Mouse (Mus musculus) large intestine, adult 2 months (tissue): Measurements from ENCODE around the gene Schip1. TPM values are rescaled to one million over a fixed set of nuclear protein-coding genes. Genes with fewer than 3 reads are reported as not detected.

Source experiments
- DNase-seq: peaks from one replicate; pipeline ENCODE4 v3.0.0-alpha.2; 2012; ENCODE audit warnings: low read depth, low spot score
- WGBS: fragments of 180-500 bp; shearing (Covaris S2); methylation state at CpG from one replicate; pipeline ENCODE4 v1.1.7; 2018; 5-methylcytosine and 5-hydroxymethylcytosine counted together
- polyA plus RNA-seq: library from polyadenylated mRNA; depleted of rRNA; stranded (reverse); fragments of >200 nt; gene quantifications from 2 replicates; pipeline ENCODE4 v1.2.3, GENCODE M21; 2012

The Schip1 gene
- polyA plus RNA-seq, 1 experiment = 5.9 TPM

GRCm38 (mm10) chr3:68252335-68252734 is 187.7 kb downstream of the Schip1 start:
- no peak for DNase-seq
- WGBS = 46% methylated on average over 1 of the region's 1 CpGs

GRCm38 (mm10) chr3:68262304-68262703 is 197.7 kb downstream of the Schip1 start:
- no peak for DNase-seq
- WGBS = 18% methylated on average over 6 of the region's 6 CpGs

- no peak for DNase-seq
- 84% methylated on average over 4 of the region's 4 CpGs for WGBS
Measured at GRCm38 (mm10) chr3:68267905-68268304, 203.3 kb downstream of the Schip1 start.

GRCm38 (mm10) chr3:68269251-68269650 is 204.6 kb downstream of the Schip1 start:
- 87% methylated on average over 4 of the region's 4 CpGs for WGBS
- DNase-seq = no peak

- no peak for DNase-seq
- 91% methylated on average over 6 of the region's 6 CpGs for WGBS
Measured at GRCm38 (mm10) chr3:68270246-68270645, 205.6 kb downstream of the Schip1 start.

- WGBS = 62% methylated on average over 3 of the region's 3 CpGs
- no peak for DNase-seq
Measured at GRCm38 (mm10) chr3:68271457-68271856, 206.9 kb downstream of the Schip1 start.

- 54% methylated on average over 3 of the region's 3 CpGs for WGBS
- no peak for DNase-seq
Measured at GRCm38 (mm10) chr3:68271881-68272280, 207.3 kb downstream of the Schip1 start.

GRCm38 (mm10) chr3:68282844-68283594 is 218.4 kb downstream of the Schip1 start:
- DNase-seq = no peak
- 46% methylated on average over 7 of the region's 7 CpGs for WGBS

GRCm38 (mm10) chr3:68283595-68283991 is 219.0 kb downstream of the Schip1 start:
- WGBS = 46% methylated on average over 10 of the region's 10 CpGs
- DNase-seq = no peak

- no peak for DNase-seq
Measured at GRCm38 (mm10) chr3:68284500-68284899, 219.9 kb downstream of the Schip1 start.

GRCm38 (mm10) chr3:68296752-68297151 is 232.2 kb downstream of the Schip1 start:
- no peak for DNase-seq
- WGBS = 75% methylated on average over 7 of the region's 7 CpGs

More at GRCm38 (mm10) chr3:68284500-68284899, 219.9 kb downstream of the Schip1 start:
- WGBS = 94% methylated on average over 2 of the region's 2 CpGs

GRCm38 (mm10) chr3:68305647-68306046 is 241.0 kb downstream of the Schip1 start:
- 29% methylated on average over 1 of the region's 1 CpGs for WGBS
- DNase-seq = no peak

GRCm38 (mm10) chr3:68306726-68307125 is 242.1 kb downstream of the Schip1 start:
- 76% methylated on average over 4 of the region's 4 CpGs for WGBS
- DNase-seq = no peak

GRCm38 (mm10) chr3:68325575-68325974 is 261.0 kb downstream of the Schip1 start:
- 81% methylated on average over 6 of the region's 6 CpGs for WGBS
- no peak for DNase-seq

GRCm38 (mm10) chr3:68332515-68332914 is 267.9 kb downstream of the Schip1 start:
- DNase-seq = no peak
- 33% methylated on average over 2 of the region's 2 CpGs for WGBS

GRCm38 (mm10) chr3:68335501-68335900 is 270.9 kb downstream of the Schip1 start:
- 93% methylated on average over 4 of the region's 4 CpGs for WGBS
- DNase-seq = no peak

- 71% methylated on average over 6 of the region's 6 CpGs for WGBS
- no peak for DNase-seq
Measured at GRCm38 (mm10) chr3:68350624-68351023, 286.0 kb downstream of the Schip1 start.

- WGBS = 8% methylated on average over 3 of the region's 3 CpGs
- no peak for DNase-seq
Measured at GRCm38 (mm10) chr3:68351461-68351860, 286.9 kb downstream of the Schip1 start.

GRCm38 (mm10) chr3:68352961-68353360 is 288.4 kb downstream of the Schip1 start:
- WGBS = 59% methylated on average over 7 of the region's 7 CpGs
- DNase-seq = no peak

- WGBS = 24% methylated on average over 3 of the region's 3 CpGs
- DNase-seq = peak; percentile 11
Measured at GRCm38 (mm10) chr3:68353492-68353891, 288.9 kb downstream of the Schip1 start.

- WGBS = 83% methylated on average over 2 of the region's 2 CpGs
- DNase-seq = no peak
Measured at GRCm38 (mm10) chr3:68356516-68356915, 291.9 kb downstream of the Schip1 start.

GRCm38 (mm10) chr3:68368029-68368428 is 303.4 kb downstream of the Schip1 start:
- DNase-seq = no peak
